ENCODE assay signal across 25 mouse cellular contexts in genomic region chr3:86558976-86559375, GRCm38 (mm10). TPM values are rescaled to one million over a fixed set of nuclear protein-coding genes. Genes with fewer than 3 reads are reported as not detected.
"Had no signal": no experiment of that assay in that cellular context is flagged by ENCODE, and none has a peak within 500 bp of the region (broad histone marks: within the 10 kb centered on the region; RNA-seq: fewer than 3 reads in every experiment).

No protein-coding gene starts in this region.

- H3K27ac ChIP-seq: kidney, embryonic 15.5 days; limb, embryonic 12.5 days; limb, embryonic 15.5 days; liver, embryonic 14.5 days; macrophage; stomach, postnatal 0 days had no signal

- DNase-seq: kidney, postnatal 10 days; kidney, postnatal 36 days; left cerebral cortex, postnatal 4 days; liver, postnatal 0 days; lung, embryonic 14.5 days; right cerebral cortex, adult 18-20 months; right cerebral cortex, postnatal 14 days; right cerebral cortex, postnatal 4 days; thymus, adult 2 months; thymus, postnatal 14 days; thymus, postnatal 4 days had no signal

- H3K27me3 ChIP-seq: limb, embryonic 12.5 days; limb, embryonic 15.5 days; neural tube, embryonic 13.5 days had no signal

- H3K9ac ChIP-seq: kidney, embryonic 15.5 days; limb, embryonic 12.5 days; limb, embryonic 15.5 days; liver, embryonic 14.5 days; liver, postnatal 0 days; lung, embryonic 14.5 days; neural tube, embryonic 13.5 days had no signal

- H3K4me2 ChIP-seq: kidney, embryonic 15.5 days; limb, embryonic 12.5 days; limb, embryonic 15.5 days; liver, embryonic 11.5 days; lung, embryonic 14.5 days; neural tube, embryonic 13.5 days had no signal

- H3K36me3 ChIP-seq: kidney, embryonic 15.5 days; limb, embryonic 12.5 days; limb, embryonic 15.5 days; neural tube, embryonic 13.5 days had no signal

- H3K9me3 ChIP-seq: kidney, embryonic 15.5 days; limb, embryonic 12.5 days; limb, embryonic 15.5 days; neural tube, embryonic 13.5 days had no signal

- H3K4me1 ChIP-seq: kidney, embryonic 15.5 days; limb, embryonic 15.5 days had no signal

- H3K4me3 ChIP-seq: kidney, embryonic 15.5 days; limb, embryonic 12.5 days; limb, embryonic 15.5 days; myocyte; neural tube, embryonic 13.5 days had no signal

- ATAC-seq: liver, postnatal 0 days; lung, postnatal 0 days; midbrain, embryonic 16.5 days had no signal

RNA-seq across cellular contexts. Expression of gene Mab21l2, which starts 10.5 kb away (rescaled TPM):
- total RNA-seq: layer of hippocampus, postnatal 10 days; monocyte, adult 5-6 weeks; neutrophil, adult 5-6 weeks had no signal
- polyA plus RNA-seq: lung, postnatal 0 days; macrophage; myocyte had no signal
